Mouse (Mus musculus): ENCODE measurements at regions not wholly inside any gene's neighbourhood (a gene's known extent, or its start where the extent isn't known, plus 50 kb on each side); places are given as distances from the start of the nearest gene placed in this dataset.

GRCm38 (mm10) chr16:85624505-85624904, 71.3 kb upstream of the Cyyr1 start:
- WGBS, result 30% methylated on average over 8 of the region's 8 CpGs
- no peak for DNase-seq (ENCODE audit: low spot score)
- no peak overlapping the region for H3K4me3 ChIP-seq (replicated peaks; ENCODE audit: low read length)
- no peaks in the 10 kb centered on the region for H3K4me1 ChIP-seq (replicated peaks; ENCODE audit: control insufficient read depth, insufficient read depth, low read length)
- no peak overlapping the region for H3K9ac ChIP-seq
- H3K36me3 ChIP-seq (replicated peaks; ENCODE audit: control insufficient read depth, insufficient read depth), result no peaks in the 10 kb centered on the region
- no peaks in the 10 kb centered on the region for H3K27me3 ChIP-seq (ENCODE audit: control insufficient read depth, insufficient read depth, low read length)
- ATAC-seq (ENCODE audit: low FRiP score), result no peak
- H3K9me3 ChIP-seq (ENCODE audit: control insufficient read depth, low read length), result no peaks in the 10 kb centered on the region
- H3K4me2 ChIP-seq (replicated peaks), result no peak overlapping the region
- H3K27ac ChIP-seq, result no peak overlapping the region

DNA sequence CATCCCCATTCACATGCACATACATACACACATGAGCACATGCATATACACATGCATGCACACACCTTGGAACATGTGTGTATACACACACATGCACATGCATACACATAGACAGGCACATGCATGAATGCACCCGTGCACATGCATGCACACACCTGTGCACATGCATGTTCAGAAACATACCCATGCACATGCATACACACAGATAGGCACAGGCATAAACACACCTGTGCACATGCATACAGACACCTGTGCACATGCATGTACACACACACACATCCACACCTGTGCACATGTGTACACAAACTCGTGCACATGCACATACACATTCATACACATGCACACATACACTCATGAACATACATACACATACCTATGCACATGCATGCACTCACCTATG, 50.9 kb upstream of the Cyyr1 start:
- ATAC-seq (ENCODE audit: low FRiP score) (peak; percentile 37; the same call in 1 of the 2 replicates), DNase-seq (ENCODE audit: low spot score) (no peak)
- WGBS, result 82% methylated on average over 2 of the region's 2 CpGs

More for the DNA sequence above, 50.9 kb upstream of the Cyyr1 start:
- Histone ChIP-seq H3K27me3 (ENCODE audit: control insufficient read depth, insufficient read depth, low read length) (no peaks in the 10 kb centered on the region), H3K4me2 (replicated peaks) (no peak overlapping the region), H3K36me3 (replicated peaks; ENCODE audit: control insufficient read depth, insufficient read depth) (no peaks in the 10 kb centered on the region), H3K4me3 (replicated peaks; ENCODE audit: low read length) (no peak overlapping the region), H3K9me3 (ENCODE audit: control insufficient read depth, low read length) (no peaks in the 10 kb centered on the region), H3K27ac (no peak overlapping the region), H3K9ac (no peak overlapping the region), H3K4me1 (replicated peaks; ENCODE audit: control insufficient read depth, insufficient read depth, low read length) (no peaks in the 10 kb centered on the region)
